Mouse (Mus musculus) myocyte (in vitro differentiated cells): ENCODE results near the gene Trmt2a. TPM values are rescaled to one million over a fixed set of nuclear protein-coding genes. Genes with fewer than 3 reads are reported as not detected.

Experiments used
- H3K27me3 ChIP-seq: one replicate; pipeline ENCODE4 v1.6.1; 2011; ENCODE audit not compliant: control insufficient read depth, insufficient read depth, insufficient read length
- H3K36me3 ChIP-seq: one replicate; pipeline ENCODE4 v1.6.1; 2011; ENCODE audit not compliant: control insufficient read depth, insufficient read depth
- H3K4me2 ChIP-seq: one replicate; pipeline ENCODE4 v1.6.1; 2011; ENCODE audit warnings: low read depth, control low read depth
- H3K4me3 ChIP-seq: one replicate; pipeline ENCODE4 v1.5.1; 2011; ENCODE audit warnings: mild to moderate bottlenecking, control low read depth, moderate library complexity
- H3K79me2 ChIP-seq: one replicate; pipeline ENCODE4 v1.6.1; 2011; ENCODE audit not compliant: control insufficient read depth, insufficient read depth
- H3ac ChIP-seq: one replicate; pipeline ENCODE4 v1.6.1; 2011; ENCODE audit not compliant: control insufficient read depth, insufficient read length
- CEBPB ChIP-seq: IDR thresholded peaks from 2 replicates; pipeline ENCODE4 v1.6.1; 2011; ENCODE audit warnings: mild to moderate bottlenecking, moderate library complexity; ENCODE audit not compliant: poor library complexity, insufficient read depth, severe bottlenecking
- E2F4 ChIP-seq: IDR thresholded peaks from one replicate; pipeline ENCODE4 v1.6.1; 2011; ENCODE audit warnings: mild to moderate bottlenecking, control low read depth, moderate library complexity; ENCODE audit not compliant: insufficient read depth
- MAX ChIP-seq: IDR thresholded peaks from one replicate; pipeline ENCODE4 v1.6.1; 2011; ENCODE audit warnings: low read depth, mild to moderate bottlenecking, control low read depth
- MYOD1 ChIP-seq, 3 experiments: IDR thresholded peaks; one replicate each; pipeline ENCODE4 v1.6.1; 2011; ENCODE audit warnings: control low read depth in 2 of 3, low read depth in 2 of 3, mild to moderate bottlenecking in 2 of 3, moderate library complexity in 1 of 3; ENCODE audit not compliant: insufficient read length in 2 of 3, control insufficient read depth in 1 of 3
- MYOG ChIP-seq, 3 experiments: IDR thresholded peaks; one replicate each; pipeline ENCODE4 v1.6.1; 2011; ENCODE audit warnings: control low read depth in 2 of 3, low read depth in 2 of 3, mild to moderate bottlenecking in 2 of 3; ENCODE audit not compliant: insufficient read length in 2 of 3, control insufficient read depth in 1 of 3, insufficient read depth in 1 of 3
- POLR2A ChIP-seq: IDR thresholded peaks from one replicate; pipeline ENCODE4 v1.6.1; 2011; ENCODE audit warnings: low read depth, mild to moderate bottlenecking, control low read depth, moderate library complexity; ENCODE audit not compliant: insufficient read length
- POLR2AphosphoS2 ChIP-seq: IDR thresholded peaks from one replicate; pipeline ENCODE4 v1.6.1; 2011; ENCODE audit warnings: low read depth, control low read depth; ENCODE audit not compliant: insufficient read length
- REST ChIP-seq: IDR thresholded peaks from one replicate; pipeline ENCODE4 v1.6.1; 2011; ENCODE audit warnings: mild to moderate bottlenecking, control low read depth, moderate library complexity; ENCODE audit not compliant: insufficient read depth, insufficient read length
- SRF ChIP-seq: IDR thresholded peaks from one replicate; pipeline ENCODE4 v1.6.1; 2011; ENCODE audit warnings: low read depth; ENCODE audit not compliant: control insufficient read depth, insufficient read length
- TCF12 ChIP-seq: IDR thresholded peaks from one replicate; pipeline ENCODE4 v1.6.1; 2011; ENCODE audit warnings: mild to moderate bottlenecking, control low read depth; ENCODE audit not compliant: poor library complexity, insufficient read depth, severe bottlenecking
- TCF3 ChIP-seq: IDR thresholded peaks from one replicate; pipeline ENCODE4 v1.6.1; 2011; ENCODE audit warnings: low read depth, control low read depth; ENCODE audit not compliant: insufficient read length
- USF1 ChIP-seq: IDR thresholded peaks from one replicate; pipeline ENCODE4 v1.6.1; 2011; ENCODE audit warnings: low read depth, mild to moderate bottlenecking, control low read depth, moderate library complexity
- polyA plus RNA-seq: library from polyadenylated mRNA; unstranded; fragments of >200 nt; fragmentation: generic; extraction: Trizol; gene quantifications from one replicate; pipeline ENCODE4 v1.2.1, GENCODE M21; 2012; ENCODE audit warnings: missing spikeins

Gene Trmt2a
- 47.8 TPM for polyA plus RNA-seq

- Histone ChIP-seq H3K4me2 (peak within 1 kb of the TSS; percentile 79), H3K36me3 (peaks cover 45% of the 10 kb centered on the region), H3ac (peak within 1 kb of the TSS; percentile 83), H3K27me3 (no peaks in the 10 kb centered on the region), H3K4me3 (peak within 1 kb of the TSS; percentile 95), H3K79me2 (peaks cover 61% of the 10 kb centered on the region)
- no peak for TF ChIP-seq REST
- no peak for TF ChIP-seq TCF3
- peak; percentile 94 for TF ChIP-seq POLR2A
- no peak for TF ChIP-seq USF1
- no peak for TF ChIP-seq MAX
- peak; percentile 91 for TF ChIP-seq E2F4
- no peak for TF ChIP-seq MYOG (IDR thresholded peaks at IDR 0.05; ENCODE audit: control insufficient read depth in 1 of 3, insufficient read depth in 1 of 3, insufficient read length in 2 of 3, low read depth in 2 of 3)
- TF ChIP-seq CEBPB = no peak
- TF ChIP-seq MYOD1 (IDR thresholded peaks at IDR 0.05; ENCODE audit: control insufficient read depth in 1 of 3, insufficient read length in 2 of 3, low read depth in 2 of 3) = peak in 2 of 3 experiments; percentile 41 to 58
- no peak for TF ChIP-seq SRF
- TF ChIP-seq TCF12 = no peak
- TF ChIP-seq POLR2AphosphoS2 = peak; percentile 98
Observed at GRCm38 (mm10) chr16:18248433-18249363, at the start of gene Trmt2a, which contains the start of gene Ranbp1. Gene Trmt2a, plus strand, starts transcription at chr16:18248679. Gene Ranbp1, minus strand, starts transcription at chr16:18248732.

GRCm38 (mm10) chr16:18200062-18200461 lies 48.4 kb upstream of the Trmt2a start:
- H3K27me3 ChIP-seq = no peaks in the 10 kb centered on the region
- no peaks in the 10 kb centered on the region for H3K36me3 ChIP-seq
- no peak overlapping the region for H3K4me3 ChIP-seq
- H3ac ChIP-seq = no peak overlapping the region
- no peak overlapping the region for H3K4me2 ChIP-seq
- no peaks in the 10 kb centered on the region for H3K79me2 ChIP-seq
- TF ChIP-seq REST = no peak
- peak in 1 of 3 experiments; percentile 72 for TF ChIP-seq MYOG (IDR thresholded peaks at IDR 0.05; ENCODE audit: control insufficient read depth in 1 of 3, insufficient read depth in 1 of 3, insufficient read length in 2 of 3, low read depth in 2 of 3)
- TF ChIP-seq TCF12 = no peak
- TF ChIP-seq POLR2AphosphoS2 = no peak
- no peak for TF ChIP-seq TCF3
- peak in 1 of 3 experiments; percentile 56 for TF ChIP-seq MYOD1 (IDR thresholded peaks at IDR 0.05; ENCODE audit: control insufficient read depth in 1 of 3, insufficient read length in 2 of 3, low read depth in 2 of 3)

GRCm38 (mm10) chr16:18201620-18202019 lies 46.9 kb upstream of the Trmt2a start:
- no peaks in the 10 kb centered on the region for H3K36me3 ChIP-seq
- no peak overlapping the region for H3ac ChIP-seq
- peaks cover 12% of the 10 kb centered on the region for H3K27me3 ChIP-seq
- TF ChIP-seq MAX (no peak), USF1 (no peak), POLR2A (no peak), TCF3 (no peak), CEBPB (no peak), REST (no peak), SRF (no peak), MYOD1 (IDR thresholded peaks at IDR 0.05; ENCODE audit: control insufficient read depth in 1 of 3, insufficient read length in 2 of 3, low read depth in 2 of 3) (no peak), MYOG (IDR thresholded peaks at IDR 0.05; ENCODE audit: control insufficient read depth in 1 of 3, insufficient read depth in 1 of 3, insufficient read length in 2 of 3, low read depth in 2 of 3) (no peak), E2F4 (no peak), TCF12 (no peak), POLR2AphosphoS2 (no peak)
- H3K79me2 ChIP-seq = no peaks in the 10 kb centered on the region
- H3K4me3 ChIP-seq = no peak overlapping the region
- no peak overlapping the region for H3K4me2 ChIP-seq

- H3K27me3 ChIP-seq = peaks cover 16% of the 10 kb centered on the region
- H3K4me3 ChIP-seq = no peak overlapping the region
- no peak overlapping the region for H3K4me2 ChIP-seq
- no peak for TF ChIP-seq POLR2A
- no peak for TF ChIP-seq MAX
- TF ChIP-seq E2F4 = no peak
- no peak for TF ChIP-seq TCF3
- TF ChIP-seq USF1 = no peak
- no peak for TF ChIP-seq SRF
- TF ChIP-seq MYOD1 (IDR thresholded peaks at IDR 0.05; ENCODE audit: control insufficient read depth in 1 of 3, insufficient read length in 2 of 3, low read depth in 2 of 3) = no peak
- no peak for TF ChIP-seq TCF12
- no peak for TF ChIP-seq MYOG (IDR thresholded peaks at IDR 0.05; ENCODE audit: control insufficient read depth in 1 of 3, insufficient read depth in 1 of 3, insufficient read length in 2 of 3, low read depth in 2 of 3)
- TF ChIP-seq CEBPB = no peak
- TF ChIP-seq POLR2AphosphoS2 = no peak
- no peak for TF ChIP-seq REST
- H3K36me3 ChIP-seq = no peaks in the 10 kb centered on the region
- no peaks in the 10 kb centered on the region for H3K79me2 ChIP-seq
- no peak overlapping the region for H3ac ChIP-seq
Observed at GRCm38 (mm10) chr16:18202061-18202460, 46.4 kb upstream of the Trmt2a start.
